Mouse (Mus musculus): Measurements from ENCODE around the gene Exoc7. TPM values are rescaled to one million over a fixed set of nuclear protein-coding genes. Genes with fewer than 3 reads are reported as not detected.
A peak's percentile ranks its signal among the peaks of the same experiment; 100 is the strongest.

Gene Exoc7
- total RNA-seq, 2 experiments from 2014 or later, result 57.6 to 68.8 TPM

GRCm38 (mm10) chr11:116318719-116319659, 12.0 kb upstream of the Exoc7 start:
- DNase-seq, result peak; percentile 91 to 95

GRCm38 (mm10) chr11:116312359-116312758, 5.3 kb upstream of the Exoc7 start:
- no peak for DNase-seq

- no peak for DNase-seq
Measured at GRCm38 (mm10) chr11:116311169-116311568, 4.1 kb upstream of the Exoc7 start.

GRCm38 (mm10) chr11:116309601-116310000, 2.6 kb upstream of the Exoc7 start:
- no peak for DNase-seq

GRCm38 (mm10) chr11:116307762-116308531, 914 bp upstream of the Exoc7 start:
- no peak for DNase-seq

GRCm38 (mm10) chr11:116306126-116306982, 679 bp downstream of the Exoc7 start:
- DNase-seq, result peak; percentile 94 to 96

GRCm38 (mm10) chr11:116305423-116305822, 1.6 kb downstream of the Exoc7 start:
- no peak for DNase-seq

- no peak for DNase-seq
Measured at GRCm38 (mm10) chr11:116298621-116299020, 8.4 kb downstream of the Exoc7 start.

- no peak for DNase-seq
Measured at GRCm38 (mm10) chr11:116298221-116298620, 8.8 kb downstream of the Exoc7 start.

GRCm38 (mm10) chr11:116297017-116297416, 10.0 kb downstream of the Exoc7 start:
- no peak for DNase-seq

GRCm38 (mm10) chr11:116296191-116296734, 10.8 kb downstream of the Exoc7 start:
- DNase-seq, result peak in 1 of 2 experiments; percentile 47

GRCm38 (mm10) chr11:116294319-116294718, 12.7 kb downstream of the Exoc7 start:
- peak; percentile 40 to 61 for DNase-seq

- no peak for DNase-seq
Measured at GRCm38 (mm10) chr11:116293538-116294137, 13.4 kb downstream of the Exoc7 start.

GRCm38 (mm10) chr11:116292401-116292800, 14.6 kb downstream of the Exoc7 start:
- no peak for DNase-seq

GRCm38 (mm10) chr11:116290556-116290955, 16.5 kb downstream of the Exoc7 start:
- no peak for DNase-seq

GRCm38 (mm10) chr11:116287351-116287750, 19.7 kb downstream of the Exoc7 start:
- DNase-seq, result no peak

- no peak for DNase-seq
Measured at GRCm38 (mm10) chr11:116285770-116286191, 21.3 kb downstream of the Exoc7 start.

- DNase-seq, result no peak
Measured at GRCm38 (mm10) chr11:116283982-116284381, 23.1 kb downstream of the Exoc7 start.

GRCm38 (mm10) chr11:116282912-116283521, 24.0 kb downstream of the Exoc7 start:
- DNase-seq, result no peak

- no peak for DNase-seq
Measured at GRCm38 (mm10) chr11:116282089-116282488, 24.9 kb downstream of the Exoc7 start.

GRCm38 (mm10) chr11:116281671-116282070, 25.4 kb downstream of the Exoc7 start:
- DNase-seq, result no peak

Measured in adrenal gland, postnatal 36 days (tissue).